Mouse (Mus musculus): ENCODE measurements around the gene Mrpl53.

DNA sequence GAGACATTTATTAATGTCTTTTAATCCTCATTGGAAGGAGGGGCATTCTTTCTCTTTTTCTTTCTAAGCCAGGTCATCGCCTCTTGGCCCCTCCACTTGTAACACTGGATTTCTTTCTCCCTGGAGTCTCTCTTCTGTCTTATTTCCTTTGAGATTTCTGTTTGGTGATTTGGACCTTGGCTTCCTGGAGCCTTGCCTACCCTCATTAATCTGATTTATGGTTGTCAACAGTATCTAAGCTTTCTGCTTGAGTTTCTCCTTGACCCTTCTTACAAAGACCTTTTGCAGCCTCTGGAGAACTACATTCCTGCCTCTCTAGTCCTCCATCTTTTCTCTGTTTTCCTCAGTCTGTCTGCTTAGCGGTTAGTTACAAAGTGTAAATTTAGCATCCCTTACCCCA lies 10.4 kb upstream of the Mrpl53 start:
- TF ChIP-seq ZKSCAN1 (IDR thresholded peaks at IDR 0.05; ENCODE audit: borderline replicate concordance, low read depth, low read length) (no peak), CTCF (conservative IDR thresholded peaks at IDR 0.05 in 1 of 2, IDR thresholded peaks at IDR 0.05 in 1 of 2; ENCODE audit: low read depth in 2 of 2, low read length in 2 of 2) (no peak), POLR2A (IDR thresholded peaks at IDR 0.05; ENCODE audit: low read depth, low read length) (no peak)

All from CH12.LX (cell line).